Mouse (Mus musculus) midbrain, embryonic 13.5 days (tissue): ENCODE data around the gene Actr10. TPM values are rescaled to one million over a fixed set of nuclear protein-coding genes. Genes with fewer than 3 reads are reported as not detected.

Experiments used
- ATAC-seq: fragments of 200-750 bp; cut with Nextera tagmentation; 2 replicates; pipeline ENCODE4 v1.8.0; 2017; ENCODE audit warnings: mild to moderate bottlenecking, moderate TSS enrichment, moderate library complexity
- H3K27ac ChIP-seq: fragments of 300-500 bp; sonication (generic); 2 replicates; pipeline ENCODE4 v1.5.1; 2015; ENCODE audit warnings: inconsistent platforms, mild to moderate bottlenecking, moderate library complexity
- H3K27me3 ChIP-seq: fragments of 300-500 bp; sonication (generic); 2 replicates; pipeline ENCODE4 v1.6.1; 2015; ENCODE audit warnings: mild to moderate bottlenecking, inconsistent platforms
- H3K36me3 ChIP-seq: fragments of 300-500 bp; sonication (generic); 2 replicates; pipeline ENCODE4 v1.6.1; 2015; ENCODE audit warnings: mild to moderate bottlenecking, inconsistent platforms
- H3K4me1 ChIP-seq: fragments of 300-500 bp; sonication (generic); replicated peaks from 2 replicates; pipeline ENCODE4 v1.6.1; 2015; ENCODE audit warnings: inconsistent platforms
- H3K4me2 ChIP-seq: fragments of 300-500 bp; sonication (generic); replicated peaks from 2 replicates; pipeline ENCODE4 v1.6.1; 2015; ENCODE audit warnings: moderate library complexity, mild to moderate bottlenecking, inconsistent platforms
- H3K4me3 ChIP-seq: fragments of 300-500 bp; sonication (generic); replicated peaks from 2 replicates; pipeline ENCODE4 v1.5.1; 2015; ENCODE audit warnings: mild to moderate bottlenecking, inconsistent platforms
- H3K9ac ChIP-seq: fragments of 300-500 bp; sonication (generic); replicated peaks from 2 replicates; pipeline ENCODE4 v1.6.1; 2015; ENCODE audit warnings: mild to moderate bottlenecking, inconsistent platforms
- H3K9me3 ChIP-seq: fragments of 300-500 bp; sonication (generic); 2 replicates; pipeline ENCODE4 v1.6.1; 2016; ENCODE audit warnings: mild to moderate bottlenecking, inconsistent platforms
- WGBS: fragments of 180-500 bp; shearing (Covaris S2); methylation state at CpG from one replicate; pipeline ENCODE4 v1.1.7; 2015; 5-methylcytosine and 5-hydroxymethylcytosine counted together
- polyA plus RNA-seq: library from polyadenylated mRNA; unstranded; fragments of >200 nt; fragmentation: Nextera tagmentation; extraction: Ambion mirVana; gene quantifications from 2 replicates; pipeline ENCODE4 v1.2.1, GENCODE M21; 2015

The Actr10 gene
- polyA plus RNA-seq, 1 experiment from 2014 or later = 225 TPM

DNA sequence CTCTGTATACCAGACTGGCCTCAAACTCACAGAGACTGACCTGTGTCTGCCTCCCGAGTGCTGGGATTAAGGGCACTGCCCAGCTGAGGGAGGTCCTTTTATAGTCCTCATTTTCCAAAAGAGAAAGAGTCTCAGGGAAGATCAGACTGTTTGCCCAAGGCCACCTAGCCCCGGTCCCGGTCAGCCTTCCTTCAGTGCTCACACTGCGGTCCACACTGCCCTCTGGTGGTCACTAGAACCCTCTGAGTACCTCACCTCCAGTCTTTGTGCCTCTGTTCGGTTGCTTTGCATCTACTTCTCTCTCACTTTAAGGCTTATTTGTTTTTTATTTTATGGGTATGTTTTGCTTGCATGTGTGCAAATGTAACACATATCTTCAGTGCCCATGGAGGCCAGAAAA, 26.6 kb upstream of the Actr10 start:
- Histone ChIP-seq H3K9me3 (no peaks in the 10 kb centered on the region), H3K9ac (no peak overlapping the region), H3K27ac (no peak overlapping the region), H3K4me1 (peaks cover 6% of the 10 kb centered on the region), H3K4me2 (no peak overlapping the region), H3K4me3 (no peak overlapping the region), H3K27me3 (no peaks in the 10 kb centered on the region), H3K36me3 (no peaks in the 10 kb centered on the region)
- WGBS = 11% methylated on average over 5 of the region's 5 CpGs
- peak; percentile 79 for ATAC-seq

DNA sequence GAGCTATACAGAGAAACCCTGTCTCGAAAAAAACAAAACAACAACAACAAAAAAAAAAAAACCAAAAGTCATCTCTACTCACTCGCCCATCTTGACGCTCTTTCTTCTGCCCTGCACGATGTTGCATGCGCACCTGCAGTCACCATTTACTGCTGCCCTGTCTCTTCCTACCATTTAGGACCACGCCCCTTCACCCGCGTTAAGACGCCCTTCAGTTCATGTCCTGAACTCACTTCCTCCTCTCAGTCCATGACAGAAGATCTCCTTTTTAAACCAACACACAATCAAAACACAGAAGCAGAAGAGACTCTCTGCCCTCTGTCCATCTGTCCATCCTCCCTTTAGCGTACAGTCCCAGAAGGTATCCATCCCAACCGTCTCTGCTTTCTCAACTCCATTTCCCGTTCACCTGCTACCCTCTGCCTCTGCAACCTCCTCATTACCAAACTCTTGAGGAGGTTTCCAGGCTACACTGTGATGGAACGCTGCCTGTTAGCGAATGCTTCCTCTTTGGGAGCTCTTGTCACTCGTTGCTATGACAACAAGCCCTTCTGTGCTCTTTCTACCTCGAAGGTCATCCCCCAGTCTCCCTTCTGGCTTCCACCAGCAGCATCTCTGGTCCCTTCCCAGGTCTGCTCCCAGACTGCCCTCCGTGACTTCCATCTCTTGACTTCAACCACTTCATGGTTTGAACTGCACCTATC, 25.8 kb upstream of the Actr10 start:
- Histone ChIP-seq H3K27ac (no peak overlapping the region), H3K27me3 (no peaks in the 10 kb centered on the region), H3K9ac (no peak overlapping the region), H3K36me3 (no peaks in the 10 kb centered on the region), H3K4me3 (no peak overlapping the region), H3K9me3 (no peaks in the 10 kb centered on the region), H3K4me1 (peaks cover 6% of the 10 kb centered on the region), H3K4me2 (no peak overlapping the region)
- 58% methylated on average over 17 of the region's 17 CpGs for WGBS
- no peak for ATAC-seq

DNA sequence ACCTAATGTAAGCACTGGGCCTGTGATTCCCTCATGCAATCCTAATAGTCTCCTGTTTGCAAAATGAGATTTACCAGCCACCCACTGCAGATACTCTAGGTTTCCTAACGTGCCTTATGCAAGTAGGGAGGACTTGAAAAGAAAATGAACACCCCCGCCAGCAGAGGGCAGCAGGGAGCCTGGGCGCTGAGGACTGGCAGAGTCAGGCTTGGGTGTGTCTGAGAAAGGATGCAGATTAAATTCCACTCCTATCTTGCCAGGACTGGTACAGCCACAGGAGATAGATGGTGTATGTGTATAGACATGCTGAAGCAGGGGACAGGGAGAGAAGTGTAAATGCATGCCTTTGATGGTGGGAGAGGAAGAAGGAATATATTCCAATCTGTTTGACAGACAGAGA, 24.2 kb upstream of the Actr10 start:
- WGBS = 62% methylated on average over 3 of the region's 3 CpGs
- Histone ChIP-seq H3K27me3 (no peaks in the 10 kb centered on the region), H3K4me2 (no peak overlapping the region), H3K36me3 (no peaks in the 10 kb centered on the region), H3K9me3 (no peaks in the 10 kb centered on the region), H3K9ac (no peak overlapping the region), H3K4me3 (no peak overlapping the region), H3K4me1 (peaks cover 6% of the 10 kb centered on the region), H3K27ac (no peak overlapping the region)
- ATAC-seq = no peak

DNA sequence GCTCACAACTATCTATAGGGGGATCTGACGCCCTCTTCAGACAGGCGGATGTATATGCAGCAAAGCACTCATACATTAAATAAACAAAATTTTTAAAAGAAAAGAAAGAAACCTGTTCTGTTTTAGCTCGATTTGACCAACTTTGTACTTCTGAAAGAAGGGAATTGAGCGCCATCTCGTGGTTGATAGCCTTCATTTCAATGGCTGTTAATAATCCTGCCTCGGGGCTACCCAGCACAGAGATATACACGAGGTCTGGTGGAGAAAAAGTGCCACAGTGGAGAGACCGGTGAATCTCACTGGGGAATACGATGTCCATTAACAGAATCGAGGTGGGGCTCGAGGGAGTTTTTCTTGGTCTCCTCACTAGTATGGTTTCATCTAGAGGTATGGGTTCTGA, 23.3 kb upstream of the Actr10 start:
- Histone ChIP-seq H3K4me3 (no peak overlapping the region), H3K4me2 (no peak overlapping the region), H3K9me3 (no peaks in the 10 kb centered on the region), H3K36me3 (no peaks in the 10 kb centered on the region), H3K9ac (no peak overlapping the region), H3K27me3 (no peaks in the 10 kb centered on the region), H3K27ac (no peak overlapping the region), H3K4me1 (peaks cover 6% of the 10 kb centered on the region)
- no peak for ATAC-seq
- 57% methylated on average over 11 of the region's 11 CpGs for WGBS

DNA sequence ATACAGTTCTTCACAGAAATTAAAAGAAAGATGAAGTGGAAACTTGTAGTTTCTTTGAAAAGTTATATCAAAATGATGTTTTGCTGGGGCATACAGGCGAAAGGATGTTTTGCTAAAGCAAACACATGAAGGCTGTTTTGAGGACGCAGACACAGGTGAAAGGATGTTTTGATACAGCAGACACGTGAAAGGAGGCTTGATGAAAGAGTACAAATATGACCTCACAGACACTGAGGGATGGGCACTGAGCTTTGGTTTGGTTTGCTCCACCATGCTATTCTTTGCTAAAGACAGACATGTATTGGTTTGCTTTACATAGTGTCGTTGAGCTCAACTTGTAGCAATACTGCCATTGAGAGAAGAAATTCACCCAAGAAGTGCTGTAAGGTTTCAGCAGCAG, 7.9 kb upstream of the Actr10 start:
- H3K4me1 ChIP-seq = no peaks in the 10 kb centered on the region
- no peak overlapping the region for H3K4me3 ChIP-seq
- H3K27ac ChIP-seq = no peak overlapping the region
- ATAC-seq = no peak
- no peaks in the 10 kb centered on the region for H3K9me3 ChIP-seq
- 94% methylated on average over 4 of the region's 4 CpGs for WGBS
- no peak overlapping the region for H3K9ac ChIP-seq
- H3K36me3 ChIP-seq = no peaks in the 10 kb centered on the region
- no peak overlapping the region for H3K4me2 ChIP-seq
- H3K27me3 ChIP-seq = no peaks in the 10 kb centered on the region

DNA sequence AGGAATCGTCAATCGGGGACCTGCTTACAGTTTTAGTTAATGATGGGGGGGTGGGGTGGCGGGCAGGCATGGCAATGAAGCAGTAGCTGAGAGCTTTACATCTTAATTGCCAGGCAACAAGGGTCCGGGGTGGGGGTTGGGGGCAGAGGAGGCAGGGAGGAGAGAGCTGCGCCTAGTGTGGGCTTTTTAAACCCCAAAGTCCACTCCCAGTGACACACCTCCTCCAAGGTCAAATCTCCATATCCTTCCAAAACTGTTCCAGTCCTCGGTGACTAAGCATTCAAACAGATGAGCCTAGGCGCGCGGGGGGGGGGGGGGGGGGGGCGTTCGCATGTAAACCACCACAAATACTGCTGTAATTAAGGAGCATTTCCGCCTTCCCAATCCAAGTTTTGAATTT, 507 bp upstream of the Actr10 start:
- no peaks in the 10 kb centered on the region for H3K27me3 ChIP-seq
- peaks cover 7% of the 10 kb centered on the region for H3K36me3 ChIP-seq
- peaks cover 13% of the 10 kb centered on the region for H3K4me1 ChIP-seq
- H3K9me3 ChIP-seq = no peaks in the 10 kb centered on the region
- H3K4me2 ChIP-seq = peak overlapping the region; percentile 78
- H3K27ac ChIP-seq = peak overlapping the region; percentile 87
- peak overlapping the region; percentile 95 for H3K9ac ChIP-seq
- ATAC-seq = peak; percentile 52
- peak overlapping the region; percentile 92 for H3K4me3 ChIP-seq
- WGBS = 18% methylated on average over 12 of the region's 12 CpGs

DNA sequence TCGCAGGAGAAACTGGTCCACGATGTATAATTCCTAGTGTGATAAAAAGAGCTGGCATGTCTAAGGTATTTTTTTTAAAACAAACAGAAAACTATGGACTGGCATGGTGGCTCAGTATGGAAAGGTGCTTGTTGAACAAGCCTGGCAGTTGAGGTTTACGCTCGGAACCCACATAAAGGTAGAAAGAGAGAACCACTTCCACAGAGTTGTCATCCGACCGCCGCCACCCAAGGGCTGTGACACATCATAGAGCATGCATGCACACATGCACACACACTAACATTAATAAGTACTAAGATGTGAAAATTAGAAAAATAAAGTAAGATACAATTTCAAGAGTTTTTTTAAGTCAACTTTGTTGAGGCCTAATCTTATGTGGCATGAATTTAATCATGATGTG, 3.1 kb downstream of the Actr10 start:
- 97% methylated on average over 7 of the region's 7 CpGs for WGBS
- no peak overlapping the region for H3K4me3 ChIP-seq
- H3K4me1 ChIP-seq = peaks cover 13% of the 10 kb centered on the region
- H3K4me2 ChIP-seq = no peak overlapping the region
- H3K9me3 ChIP-seq = no peaks in the 10 kb centered on the region
- ATAC-seq = no peak
- H3K27me3 ChIP-seq = no peaks in the 10 kb centered on the region
- H3K36me3 ChIP-seq = peaks cover 30% of the 10 kb centered on the region
- no peak overlapping the region for H3K27ac ChIP-seq
- H3K9ac ChIP-seq = no peak overlapping the region

DNA sequence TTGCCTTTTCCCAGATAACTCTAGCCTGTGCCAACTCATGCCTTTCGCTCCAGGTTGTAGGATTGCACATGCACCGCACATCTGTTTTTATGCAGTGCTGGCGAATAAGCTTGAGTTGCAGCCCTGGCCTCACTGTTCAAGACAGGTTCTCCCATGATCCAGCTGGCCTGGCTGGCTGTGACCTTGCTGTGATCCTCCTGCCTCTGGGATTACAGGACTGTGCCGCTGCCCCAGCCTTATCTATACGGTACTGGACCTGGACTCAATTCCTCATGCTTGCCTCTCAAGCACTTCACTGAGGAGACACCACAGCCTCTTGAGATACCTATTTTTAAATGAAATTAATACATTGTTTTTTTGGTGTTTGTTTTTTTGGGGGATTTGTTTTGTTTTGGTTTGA, 6.5 kb downstream of the Actr10 start:
- peaks cover 55% of the 10 kb centered on the region for H3K36me3 ChIP-seq

DNA sequence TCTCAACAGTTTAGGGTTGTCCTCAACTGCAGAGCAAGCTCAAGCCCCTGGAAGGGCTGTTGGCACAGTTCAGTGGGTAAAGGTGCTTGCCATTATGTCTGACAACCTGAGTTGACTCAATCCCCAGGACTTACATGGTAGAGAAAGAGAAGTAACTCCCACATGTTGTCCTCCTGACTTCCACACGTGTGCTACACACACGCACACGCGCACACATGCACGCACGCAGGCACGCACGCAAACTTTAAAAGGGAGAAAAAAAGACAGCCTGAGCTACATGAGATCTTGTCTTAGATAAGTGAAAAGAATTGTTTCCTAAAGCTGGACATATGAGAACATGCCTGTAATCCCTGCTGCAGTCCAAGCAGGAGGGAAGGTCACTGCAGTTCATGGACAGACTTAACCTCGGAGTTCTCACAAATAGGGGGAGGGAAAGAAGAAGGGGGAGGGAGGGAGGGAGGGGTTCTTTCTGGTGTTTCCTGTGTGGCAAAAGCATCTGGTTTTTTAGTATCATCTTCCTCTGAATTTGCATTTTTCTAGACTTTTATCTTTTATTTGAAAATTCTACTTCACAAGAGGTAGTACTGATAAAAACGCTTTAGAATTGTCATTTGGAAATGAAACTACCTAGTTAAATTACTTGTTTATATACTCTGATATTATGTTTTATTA, 9.1 kb downstream of the Actr10 start:
- Histone ChIP-seq H3K36me3 (peaks cover 62% of the 10 kb centered on the region), H3K4me3 (no peak overlapping the region), H3K4me1 (no peaks in the 10 kb centered on the region), H3K27me3 (no peaks in the 10 kb centered on the region), H3K27ac (no peak overlapping the region), H3K9ac (no peak overlapping the region), H3K9me3 (no peaks in the 10 kb centered on the region), H3K4me2 (no peak overlapping the region)
- ATAC-seq = no peak
- 94% methylated on average over 10 of the region's 10 CpGs for WGBS

More for the DNA sequence above, 6.5 kb downstream of the Actr10 start:
- Histone ChIP-seq H3K4me2 (no peak overlapping the region), H3K4me1 (peaks cover 6% of the 10 kb centered on the region; the same call in 1 of the 2 replicates), H3K27me3 (no peaks in the 10 kb centered on the region), H3K9ac (no peak overlapping the region), H3K27ac (no peak overlapping the region), H3K4me3 (no peak overlapping the region), H3K9me3 (no peaks in the 10 kb centered on the region)
- 97% methylated on average over 5 of the region's 5 CpGs for WGBS
- no peak for ATAC-seq

DNA sequence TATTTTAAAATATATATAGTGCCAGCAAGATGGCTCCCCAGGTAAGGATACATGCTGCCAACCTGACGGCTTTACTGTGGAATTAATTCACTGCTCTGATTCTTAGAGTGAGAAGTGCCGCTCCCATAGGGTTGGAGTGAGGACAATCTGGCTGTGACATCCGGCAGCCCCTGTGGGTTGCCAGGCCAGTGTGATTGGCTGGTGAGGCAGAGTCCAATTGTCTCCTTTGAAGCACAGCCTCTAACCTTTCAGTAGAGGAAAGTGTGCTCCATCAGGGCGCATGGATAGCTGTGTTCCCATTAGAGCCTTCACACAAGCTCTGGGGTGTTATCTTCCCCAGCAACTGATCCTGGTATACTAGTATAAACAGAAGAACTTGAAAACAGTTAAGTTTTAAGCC, 21.0 kb downstream of the Actr10 start:
- Histone ChIP-seq H3K4me2 (no peak overlapping the region), H3K36me3 (peaks cover 84% of the 10 kb centered on the region), H3K4me3 (no peak overlapping the region), H3K4me1 (no peaks in the 10 kb centered on the region), H3K27me3 (no peaks in the 10 kb centered on the region), H3K27ac (no peak overlapping the region), H3K9me3 (no peaks in the 10 kb centered on the region), H3K9ac (no peak overlapping the region)
- WGBS = 91% methylated on average over 4 of the region's 4 CpGs
- ATAC-seq = no peak

DNA sequence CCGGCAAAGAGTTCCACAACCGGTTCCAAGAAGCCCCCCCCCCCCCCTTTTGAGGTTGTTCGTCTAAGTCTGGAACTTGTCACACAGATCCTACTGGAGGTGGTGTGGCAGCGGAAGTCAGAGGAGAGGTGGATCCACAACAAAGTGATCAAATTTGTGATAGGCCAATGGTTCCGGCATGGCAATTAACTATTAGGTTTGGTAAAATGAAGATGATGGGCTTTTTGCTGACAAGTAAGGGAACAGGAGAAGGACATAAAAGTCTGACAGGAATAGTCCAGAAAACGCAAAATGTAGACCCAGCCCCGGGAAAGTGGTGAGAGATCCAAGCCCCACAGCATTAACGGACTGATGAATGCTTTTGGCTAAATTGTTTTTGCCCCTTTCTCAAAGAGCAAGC, 29.9 kb downstream of the Actr10 start:
- Histone ChIP-seq H3K9me3 (no peaks in the 10 kb centered on the region), H3K36me3 (peaks cover 17% of the 10 kb centered on the region), H3K27me3 (no peaks in the 10 kb centered on the region), H3K9ac (peak overlapping the region; percentile 79; the same call in 1 of the 2 replicates), H3K4me1 (peaks cover 7% of the 10 kb centered on the region), H3K27ac (peak overlapping the region; percentile 90), H3K4me2 (peak overlapping the region; percentile 63), H3K4me3 (peak overlapping the region; percentile 62)
- no peak for ATAC-seq
- WGBS = 52% methylated on average over 8 of the region's 8 CpGs

DNA sequence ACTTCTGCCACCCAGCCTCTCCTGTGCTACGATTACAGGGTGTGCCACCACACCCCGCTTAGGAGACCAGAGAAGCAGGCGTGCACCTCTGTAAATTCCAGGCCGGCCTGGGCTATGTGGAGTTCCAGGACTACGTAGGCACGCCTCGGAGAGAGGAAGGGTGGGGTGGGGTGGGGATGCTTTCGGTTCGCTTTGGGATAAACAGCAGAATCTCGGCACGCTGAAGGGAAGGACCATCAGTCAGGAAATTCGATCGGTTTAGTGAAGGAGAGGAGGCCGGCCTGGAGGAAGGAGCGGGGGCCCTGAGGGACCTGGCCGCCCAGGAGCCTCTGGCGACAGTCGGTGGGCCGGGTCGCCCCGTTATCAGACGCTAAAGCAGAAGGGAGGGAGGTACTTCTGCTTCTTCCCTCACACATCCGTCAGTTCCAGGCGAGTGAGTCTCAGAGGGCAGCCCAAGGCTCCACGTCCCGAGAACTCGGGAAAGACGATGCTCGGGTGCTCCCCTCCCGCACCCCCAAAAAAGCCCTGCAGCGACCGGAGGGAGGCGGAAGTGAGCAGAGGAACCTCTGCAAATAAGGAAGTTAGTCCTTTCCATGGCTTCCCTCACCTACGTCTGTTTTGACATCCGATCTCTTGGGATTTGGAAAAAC, 30.6 kb downstream of the Actr10 start:
- Histone ChIP-seq H3K4me2 (peak overlapping the region; percentile 63), H3K9me3 (no peaks in the 10 kb centered on the region), H3K9ac (peak overlapping the region; percentile 79), H3K36me3 (peaks cover 12% of the 10 kb centered on the region), H3K27ac (peak overlapping the region; percentile 90), H3K4me3 (peak overlapping the region; percentile 62), H3K27me3 (no peaks in the 10 kb centered on the region), H3K4me1 (peaks cover 7% of the 10 kb centered on the region)
- peak; percentile 87 for ATAC-seq
- under 1% methylated on average over 35 of the region's 35 CpGs for WGBS
